Comparison of ENCODE assay signal across 8 mouse cellular contexts in genomic region chr16:3351508-3352046, GRCm38 (mm10).
DNase-seq lines count a peak whose midpoint lies in the region; ATAC-seq lines count a peak whose summit lies in the region.
"Not testable (repeated sequence)": the region's sequence is repeated elsewhere in the genome, so short reads cannot be mapped to it uniquely, and the experiment has no call there.

No protein-coding gene starts in this region.

- H3K9me3 ChIP-seq in embryonic facial prominence, embryonic 11.5 days (replicated peaks; ENCODE audit: control insufficient read depth, low read length); neural tube, embryonic 14.5 days (ENCODE audit: control insufficient read depth, low read length): not testable (repeated sequence)

- H3K4me1 ChIP-seq in embryonic facial prominence, embryonic 11.5 days (ENCODE audit: control insufficient read depth, insufficient read depth, low read length); neural tube, embryonic 14.5 days (ENCODE audit: control insufficient read depth, insufficient read depth, low read length): not testable (repeated sequence)

- not testable (repeated sequence) for H3K4me2 ChIP-seq in embryonic facial prominence, embryonic 11.5 days (ENCODE audit: low read depth, low read length); neural tube, embryonic 14.5 days (ENCODE audit: low read depth, low read length)

- WGBS in embryonic facial prominence, embryonic 11.5 days, result 79% methylated on average over 3 of the region's 3 CpGs
- 73% methylated on average over 3 of the region's 3 CpGs for WGBS in neural tube, embryonic 14.5 days

- not testable (repeated sequence) for H3K27ac ChIP-seq in embryonic facial prominence, embryonic 11.5 days (replicated peaks; ENCODE audit: low read depth, low read length); neural tube, embryonic 14.5 days (ENCODE audit: low read depth, low read length)

- peak; percentile 98 for ATAC-seq in embryonic facial prominence, embryonic 11.5 days (replicated peaks; ENCODE audit: insufficient number of reproducible peaks, low FRiP score, low TSS enrichment, low read depth)
- peak; percentile 44; the same call in 1 of the 2 replicates for ATAC-seq in neural tube, embryonic 14.5 days (ENCODE audit: low read depth)

- not testable (repeated sequence) for H3K4me3 ChIP-seq in embryonic facial prominence, embryonic 11.5 days (ENCODE audit: low read depth, low read length); neural tube, embryonic 14.5 days (ENCODE audit: low read depth, low read length)

- not testable (repeated sequence) for H3K36me3 ChIP-seq in embryonic facial prominence, embryonic 11.5 days (replicated peaks; ENCODE audit: control insufficient read depth, insufficient read depth, low read depth, low read length); neural tube, embryonic 14.5 days (ENCODE audit: control insufficient read depth, insufficient read depth, low read length)

- not testable (repeated sequence) for H3K9ac ChIP-seq in embryonic facial prominence, embryonic 11.5 days (replicated peaks; ENCODE audit: low read length); neural tube, embryonic 14.5 days (replicated peaks; ENCODE audit: low read depth, low read length)

- H3K27me3 ChIP-seq in embryonic facial prominence, embryonic 11.5 days (ENCODE audit: control insufficient read depth, insufficient read depth, low read length); neural tube, embryonic 14.5 days (ENCODE audit: control insufficient read depth, insufficient read depth, low read length): not testable (repeated sequence)

- intact Hi-C loops in gastrocnemius, postnatal 14 days (cut with DNase I; ENCODE audit: low total_unique reads); left cerebral cortex, postnatal 14 days (cut with DNase I): not testable (repeated sequence)

- peak; percentile 4 for DNase-seq in NIH3T3 (ENCODE audit: low read depth)
- not testable (repeated sequence) for DNase-seq in embryonic facial prominence, embryonic 11.5 days (ENCODE audit: low spot score)
- peak; percentile 11 for DNase-seq in gastrocnemius, postnatal 14 days
- peak; percentile 5 for DNase-seq in induced T-regulatory cell, adult 2 months (ENCODE audit: low read depth)
- DNase-seq in left cerebral cortex, postnatal 14 days (ENCODE audit: low spot score in 2 of 2), result peak; percentile 5 to 49
- DNase-seq in lung, postnatal 10 days, result peak; percentile 33
- DNase-seq in urinary bladder, postnatal 25 days (ENCODE audit: low spot score), result peak; percentile 3
